Mouse (Mus musculus): ENCODE data around the gene Hipk3. TPM values are rescaled to one million over a fixed set of nuclear protein-coding genes. Genes with fewer than 3 reads are reported as not detected.

Hipk3 gene
- polyA plus RNA-seq, 1 experiment from 2014 or later = 33.1 TPM

GRCm38 (mm10) chr2:104404036-104404435 lies 90.2 kb downstream of the Hipk3 start:
- DNase-seq (ENCODE audit: low spot score) = no peak
- Histone ChIP-seq H3K4me3 (ENCODE audit: low read depth, low read length) (no peak overlapping the region), H3K4me2 (ENCODE audit: low read depth, low read length) (no peak overlapping the region), H3K36me3 (ENCODE audit: control insufficient read depth, insufficient read depth, low read length) (no peaks in the 10 kb centered on the region), H3K9ac (ENCODE audit: low read depth, low read length) (no peak overlapping the region), H3K4me1 (ENCODE audit: control insufficient read depth, insufficient read depth, low read length) (no peaks in the 10 kb centered on the region), H3K9me3 (ENCODE audit: control insufficient read depth, low read length) (no peaks in the 10 kb centered on the region), H3K27ac (replicated peaks; ENCODE audit: low read depth, low read length) (no peak overlapping the region), H3K27me3 (replicated peaks; ENCODE audit: control insufficient read depth, insufficient read depth, low read length) (peaks cover 14% of the 10 kb centered on the region; the same call in 1 of the 2 replicates)
- no peak for ATAC-seq (ENCODE audit: low read depth)
- WGBS = 87% methylated on average over 6 of the region's 6 CpGs

GRCm38 (mm10) chr2:104398651-104399290 lies 95.5 kb downstream of the Hipk3 start:
- DNase-seq (ENCODE audit: low spot score) (no peak), ATAC-seq (ENCODE audit: low read depth) (no peak)
- Histone ChIP-seq H3K36me3 (ENCODE audit: control insufficient read depth, insufficient read depth, low read length) (no peaks in the 10 kb centered on the region), H3K4me3 (ENCODE audit: low read depth, low read length) (no peak overlapping the region), H3K4me2 (ENCODE audit: low read depth, low read length) (no peak overlapping the region), H3K27me3 (replicated peaks; ENCODE audit: control insufficient read depth, insufficient read depth, low read length) (no peaks in the 10 kb centered on the region), H3K9me3 (ENCODE audit: control insufficient read depth, low read length) (no peaks in the 10 kb centered on the region), H3K27ac (replicated peaks; ENCODE audit: low read depth, low read length) (no peak overlapping the region), H3K9ac (ENCODE audit: low read depth, low read length) (no peak overlapping the region), H3K4me1 (ENCODE audit: control insufficient read depth, insufficient read depth, low read length) (no peaks in the 10 kb centered on the region)
- WGBS = 90% methylated on average over 6 of the region's 6 CpGs

GRCm38 (mm10) chr2:104395961-104396360 lies 98.3 kb downstream of the Hipk3 start:
- ATAC-seq (ENCODE audit: low read depth) = no peak

GRCm38 (mm10) chr2:104394769-104395168 lies 99.5 kb downstream of the Hipk3 start:
- Histone ChIP-seq H3K9me3 (ENCODE audit: control insufficient read depth, low read length) (no peaks in the 10 kb centered on the region), H3K27ac (replicated peaks; ENCODE audit: low read depth, low read length) (no peak overlapping the region), H3K9ac (ENCODE audit: low read depth, low read length) (no peak overlapping the region), H3K4me2 (ENCODE audit: low read depth, low read length) (no peak overlapping the region), H3K27me3 (replicated peaks; ENCODE audit: control insufficient read depth, insufficient read depth, low read length) (no peaks in the 10 kb centered on the region), H3K36me3 (ENCODE audit: control insufficient read depth, insufficient read depth, low read length) (no peaks in the 10 kb centered on the region), H3K4me3 (ENCODE audit: low read depth, low read length) (no peak overlapping the region), H3K4me1 (ENCODE audit: control insufficient read depth, insufficient read depth, low read length) (no peaks in the 10 kb centered on the region)
- 57% methylated on average over 2 of the region's 2 CpGs for WGBS
- no peak for DNase-seq (ENCODE audit: low spot score)
- no peak for ATAC-seq (ENCODE audit: low read depth)

More at GRCm38 (mm10) chr2:104395961-104396360, 98.3 kb downstream of the Hipk3 start:
- no peak overlapping the region for H3K4me3 ChIP-seq (ENCODE audit: low read depth, low read length)
- no peaks in the 10 kb centered on the region for H3K36me3 ChIP-seq (ENCODE audit: control insufficient read depth, insufficient read depth, low read length)
- H3K4me1 ChIP-seq (ENCODE audit: control insufficient read depth, insufficient read depth, low read length) = no peaks in the 10 kb centered on the region
- H3K4me2 ChIP-seq (ENCODE audit: low read depth, low read length) = no peak overlapping the region
- no peak for DNase-seq (ENCODE audit: low spot score)
- no peaks in the 10 kb centered on the region for H3K27me3 ChIP-seq (replicated peaks; ENCODE audit: control insufficient read depth, insufficient read depth, low read length)
- H3K9me3 ChIP-seq (ENCODE audit: control insufficient read depth, low read length) = no peaks in the 10 kb centered on the region
- H3K9ac ChIP-seq (ENCODE audit: low read depth, low read length) = no peak overlapping the region
- 77% methylated on average over 9 of the region's 9 CpGs for WGBS
- no peak overlapping the region for H3K27ac ChIP-seq (replicated peaks; ENCODE audit: low read depth, low read length)

GRCm38 (mm10) chr2:104392700-104393312 lies 101.4 kb downstream of the Hipk3 start:
- ATAC-seq (ENCODE audit: low read depth) (no peak), DNase-seq (ENCODE audit: low spot score) (no peak)
- WGBS = 71% methylated on average over 4 of the region's 4 CpGs
- Histone ChIP-seq H3K27me3 (replicated peaks; ENCODE audit: control insufficient read depth, insufficient read depth, low read length) (no peaks in the 10 kb centered on the region), H3K27ac (replicated peaks; ENCODE audit: low read depth, low read length) (no peak overlapping the region), H3K9me3 (ENCODE audit: control insufficient read depth, low read length) (no peaks in the 10 kb centered on the region), H3K36me3 (ENCODE audit: control insufficient read depth, insufficient read depth, low read length) (no peaks in the 10 kb centered on the region), H3K9ac (ENCODE audit: low read depth, low read length) (no peak overlapping the region), H3K4me3 (ENCODE audit: low read depth, low read length) (no peak overlapping the region), H3K4me1 (ENCODE audit: control insufficient read depth, insufficient read depth, low read length) (no peaks in the 10 kb centered on the region), H3K4me2 (ENCODE audit: low read depth, low read length) (no peak overlapping the region)

GRCm38 (mm10) chr2:104389231-104389630 lies 105.0 kb downstream of the Hipk3 start:
- no peak for DNase-seq (ENCODE audit: low spot score)
- no peak for ATAC-seq (ENCODE audit: low read depth)
- Histone ChIP-seq H3K27ac (replicated peaks; ENCODE audit: low read depth, low read length) (no peak overlapping the region), H3K4me1 (ENCODE audit: control insufficient read depth, insufficient read depth, low read length) (no peaks in the 10 kb centered on the region), H3K9ac (ENCODE audit: low read depth, low read length) (no peak overlapping the region), H3K27me3 (replicated peaks; ENCODE audit: control insufficient read depth, insufficient read depth, low read length) (no peaks in the 10 kb centered on the region), H3K36me3 (ENCODE audit: control insufficient read depth, insufficient read depth, low read length) (no peaks in the 10 kb centered on the region), H3K9me3 (ENCODE audit: control insufficient read depth, low read length) (no peaks in the 10 kb centered on the region), H3K4me3 (ENCODE audit: low read depth, low read length) (no peak overlapping the region), H3K4me2 (ENCODE audit: low read depth, low read length) (no peak overlapping the region)
- WGBS = 89% methylated on average over 11 of the region's 11 CpGs

- H3K9ac ChIP-seq (ENCODE audit: low read depth, low read length) = no peak overlapping the region
- ATAC-seq (ENCODE audit: low read depth) (no peak), DNase-seq (ENCODE audit: low spot score) (no peak)
- H3K36me3 ChIP-seq (ENCODE audit: control insufficient read depth, insufficient read depth, low read length) = no peaks in the 10 kb centered on the region
- no peaks in the 10 kb centered on the region for H3K27me3 ChIP-seq (replicated peaks; ENCODE audit: control insufficient read depth, insufficient read depth, low read length)
- H3K27ac ChIP-seq (replicated peaks; ENCODE audit: low read depth, low read length) = no peak overlapping the region
- H3K4me1 ChIP-seq (ENCODE audit: control insufficient read depth, insufficient read depth, low read length) = no peaks in the 10 kb centered on the region
- H3K4me2 ChIP-seq (ENCODE audit: low read depth, low read length) = no peak overlapping the region
- H3K4me3 ChIP-seq (ENCODE audit: low read depth, low read length) = no peak overlapping the region
- WGBS = 84% methylated on average over 2 of the region's 2 CpGs
- H3K9me3 ChIP-seq (ENCODE audit: control insufficient read depth, low read length) = no peaks in the 10 kb centered on the region
Measured at GRCm38 (mm10) chr2:104385941-104386340, 108.3 kb downstream of the Hipk3 start.

- no peaks in the 10 kb centered on the region for H3K36me3 ChIP-seq (ENCODE audit: control insufficient read depth, insufficient read depth, low read length)
- 85% methylated on average over 4 of the region's 4 CpGs for WGBS
Measured at GRCm38 (mm10) chr2:104383589-104383988, 110.7 kb downstream of the Hipk3 start.

GRCm38 (mm10) chr2:104382813-104383212 lies 111.4 kb downstream of the Hipk3 start:
- H3K9me3 ChIP-seq (ENCODE audit: control insufficient read depth, low read length) = no peaks in the 10 kb centered on the region
- WGBS = 71% methylated on average over 6 of the region's 6 CpGs
- no peak overlapping the region for H3K27ac ChIP-seq (replicated peaks; ENCODE audit: low read depth, low read length)
- H3K4me1 ChIP-seq (ENCODE audit: control insufficient read depth, insufficient read depth, low read length) = no peaks in the 10 kb centered on the region
- no peak for DNase-seq (ENCODE audit: low spot score)
- H3K4me2 ChIP-seq (ENCODE audit: low read depth, low read length) = no peak overlapping the region
- H3K9ac ChIP-seq (ENCODE audit: low read depth, low read length) = no peak overlapping the region
- no peak for ATAC-seq (ENCODE audit: low read depth)
- H3K27me3 ChIP-seq (replicated peaks; ENCODE audit: control insufficient read depth, insufficient read depth, low read length) = peaks cover 5% of the 10 kb centered on the region; the same call in 1 of the 2 replicates
- no peaks in the 10 kb centered on the region for H3K36me3 ChIP-seq (ENCODE audit: control insufficient read depth, insufficient read depth, low read length)
- no peak overlapping the region for H3K4me3 ChIP-seq (ENCODE audit: low read depth, low read length)

More at GRCm38 (mm10) chr2:104383589-104383988, 110.7 kb downstream of the Hipk3 start:
- ATAC-seq (ENCODE audit: low read depth) = no peak
- Histone ChIP-seq H3K27ac (replicated peaks; ENCODE audit: low read depth, low read length) (no peak overlapping the region), H3K4me1 (ENCODE audit: control insufficient read depth, insufficient read depth, low read length) (no peaks in the 10 kb centered on the region), H3K27me3 (replicated peaks; ENCODE audit: control insufficient read depth, insufficient read depth, low read length) (peaks cover 5% of the 10 kb centered on the region; the same call in 1 of the 2 replicates), H3K4me3 (ENCODE audit: low read depth, low read length) (no peak overlapping the region), H3K9ac (ENCODE audit: low read depth, low read length) (no peak overlapping the region), H3K4me2 (ENCODE audit: low read depth, low read length) (no peak overlapping the region), H3K9me3 (ENCODE audit: control insufficient read depth, low read length) (no peaks in the 10 kb centered on the region)
- no peak for DNase-seq (ENCODE audit: low spot score)

Data from embryonic facial prominence, embryonic 14.5 days (tissue).